Mouse (Mus musculus) brain, embryonic 18.5 days (tissue): ENCODE results near the gene Insyn1.

Experiments used
- DNase-seq: peaks from one replicate; pipeline ENCODE4 v3.0.0-alpha.2; 2012; ENCODE audit warnings: low read depth, low spot score

Insyn1 gene

DNA sequence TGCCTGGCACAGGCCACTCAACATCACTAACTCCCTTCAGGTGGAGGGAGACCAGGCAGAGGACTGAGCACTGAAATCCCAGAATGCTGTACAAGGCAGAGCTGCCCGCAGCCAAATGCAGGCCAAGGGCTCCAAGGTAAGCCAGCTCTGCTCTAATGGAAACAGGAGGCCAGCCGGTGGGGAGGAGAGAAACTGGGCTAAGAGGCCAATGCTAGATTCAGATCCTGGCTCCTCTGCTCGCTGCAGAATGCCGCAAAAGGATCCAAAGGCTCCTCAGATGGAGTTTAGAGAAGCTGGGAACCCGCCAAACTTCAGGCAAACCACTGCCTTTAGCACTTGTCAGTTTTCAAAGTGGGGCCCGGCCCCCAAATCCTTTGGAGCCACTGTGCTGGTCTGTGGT is 44.9 kb downstream of the Insyn1 start:
- DNase-seq: no peak

DNA sequence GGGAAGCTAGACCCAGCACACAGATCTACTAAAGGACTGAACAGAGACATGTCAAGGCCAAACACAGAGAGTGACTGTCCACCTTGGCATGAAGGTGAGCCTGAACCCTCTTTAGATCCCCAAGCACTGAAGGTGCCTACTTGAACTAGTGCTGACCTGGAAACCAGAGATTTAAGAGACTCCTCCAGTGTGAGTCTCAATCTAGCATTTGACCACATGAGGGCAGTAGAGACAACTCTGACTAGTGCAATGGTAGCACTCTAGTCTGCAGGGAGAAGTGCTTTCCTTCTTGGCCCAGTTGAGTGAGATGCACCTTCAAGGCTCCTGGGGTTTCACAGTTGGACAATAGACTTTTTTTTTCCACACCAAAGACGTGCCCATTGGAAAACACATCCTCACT is 46.4 kb downstream of the Insyn1 start:
- peak; percentile 24 for DNase-seq

DNA sequence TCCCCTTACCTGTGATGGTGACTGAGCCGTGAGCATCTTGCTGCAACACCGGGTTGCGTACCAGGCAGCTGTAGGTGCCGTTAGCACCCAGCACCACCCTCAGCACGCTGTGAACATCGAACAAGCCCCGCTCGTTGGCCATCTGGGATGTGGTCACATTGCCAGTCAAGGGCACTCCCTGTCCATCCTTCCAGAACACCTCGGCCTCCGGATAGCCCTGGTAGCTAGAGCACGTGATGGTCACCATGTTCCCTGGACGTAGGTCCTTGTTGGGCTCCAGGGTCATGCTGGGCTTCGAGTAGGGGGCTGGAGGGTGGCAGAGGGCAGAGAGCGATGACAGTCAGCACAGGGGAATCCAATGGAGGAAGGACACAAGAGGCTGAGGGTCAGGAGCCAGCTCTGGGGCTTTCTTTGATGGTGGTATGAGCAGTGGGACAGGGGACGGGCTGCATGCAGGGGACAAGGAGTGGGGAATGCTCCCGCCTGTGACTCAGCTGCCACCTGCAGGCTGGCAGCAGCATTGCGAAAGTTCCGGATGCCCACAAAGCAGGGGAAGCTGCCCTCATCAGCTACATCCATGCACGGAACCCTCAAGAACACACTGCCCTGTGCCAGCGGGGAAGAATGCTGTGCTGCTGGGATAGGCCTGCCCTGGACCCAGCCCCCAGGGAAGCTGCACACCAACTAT is 47.2 kb downstream of the Insyn1 start:
- DNase-seq: no peak

DNA sequence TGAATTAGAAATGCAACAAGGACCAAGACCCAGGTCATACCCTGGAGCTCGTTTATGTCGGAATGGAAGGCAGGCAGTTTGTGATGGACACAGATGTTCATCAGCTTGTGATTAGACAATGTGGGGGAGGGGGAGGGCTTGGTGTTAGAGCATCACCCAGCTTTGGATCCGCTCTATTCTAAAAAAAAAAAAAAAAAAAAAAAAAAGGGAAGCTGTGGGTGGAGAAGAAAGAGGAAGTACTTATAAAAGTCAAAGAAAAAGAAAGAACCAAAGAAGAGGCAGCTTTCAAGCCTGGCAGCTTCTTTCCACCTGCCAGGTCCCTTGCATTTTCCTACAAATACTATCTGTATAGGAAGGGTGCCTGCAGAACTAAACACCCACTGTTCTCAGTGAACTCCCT is 49.4 kb downstream of the Insyn1 start:
- DNase-seq: no peak

DNA sequence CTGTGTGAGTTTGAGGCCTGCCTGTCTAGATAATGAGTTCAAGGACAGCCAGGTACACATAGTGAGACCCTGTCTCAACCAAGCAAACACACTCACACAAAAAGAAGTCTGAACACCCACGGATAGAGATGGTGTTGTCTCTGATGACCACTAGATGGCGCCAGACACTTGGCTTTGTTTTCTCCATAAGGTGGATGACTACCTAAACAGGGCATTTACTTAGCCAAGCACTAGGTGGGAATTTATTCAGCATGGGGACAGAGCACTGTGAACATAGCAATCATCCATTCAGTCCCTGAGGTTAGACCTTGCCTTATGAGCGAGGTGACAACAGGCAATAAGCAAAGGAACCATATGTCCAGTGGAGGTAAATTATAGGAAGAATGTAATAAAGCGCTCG is 51.5 kb downstream of the Insyn1 start:
- peak; percentile 39 for DNase-seq

DNA sequence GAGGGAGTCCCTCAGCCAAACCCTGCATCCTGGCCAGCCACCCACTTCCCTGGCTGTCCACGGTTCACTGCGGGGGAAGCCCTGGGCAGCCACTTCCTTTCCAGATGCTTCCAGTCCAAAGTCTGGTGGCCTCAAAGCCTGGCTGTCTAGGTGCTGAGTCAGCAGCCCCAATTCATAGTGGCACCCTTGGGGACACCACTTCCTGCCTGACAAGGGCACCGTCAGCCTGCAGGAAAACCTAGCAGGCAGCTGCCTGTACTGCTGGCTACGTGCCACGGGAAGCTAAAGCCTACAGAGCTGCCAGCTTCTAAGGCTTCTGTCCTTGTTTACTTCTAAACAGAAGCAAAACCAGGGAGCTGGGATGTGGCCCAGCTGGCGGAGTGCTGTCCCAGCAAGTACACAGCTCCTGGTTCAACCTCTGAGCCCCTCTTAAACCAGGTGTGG is 53.5 kb downstream of the Insyn1 start:
- peak; percentile 20 for DNase-seq

DNA sequence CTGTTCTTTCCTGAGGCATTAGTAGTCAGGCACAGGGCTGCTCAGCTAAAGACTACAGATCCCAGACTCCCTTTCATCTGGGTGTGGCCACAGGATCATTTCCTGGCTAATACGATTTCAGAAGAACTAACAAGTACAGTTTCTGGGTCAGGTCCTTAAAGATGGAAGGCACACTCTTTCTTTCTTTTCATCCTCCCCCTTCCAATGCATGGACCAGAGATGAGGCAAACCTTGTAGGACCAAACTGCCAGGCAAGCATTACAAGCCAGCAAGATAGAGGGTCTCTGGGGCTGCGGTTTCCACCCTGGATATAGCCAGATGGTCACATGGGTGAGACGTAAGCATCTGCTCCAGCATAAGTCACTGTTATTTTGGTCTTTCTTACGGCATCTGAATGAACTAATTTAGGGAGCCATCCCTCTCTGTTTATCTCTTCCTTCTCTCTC is 56.5 kb downstream of the Insyn1 start:
- no peak for DNase-seq

DNA sequence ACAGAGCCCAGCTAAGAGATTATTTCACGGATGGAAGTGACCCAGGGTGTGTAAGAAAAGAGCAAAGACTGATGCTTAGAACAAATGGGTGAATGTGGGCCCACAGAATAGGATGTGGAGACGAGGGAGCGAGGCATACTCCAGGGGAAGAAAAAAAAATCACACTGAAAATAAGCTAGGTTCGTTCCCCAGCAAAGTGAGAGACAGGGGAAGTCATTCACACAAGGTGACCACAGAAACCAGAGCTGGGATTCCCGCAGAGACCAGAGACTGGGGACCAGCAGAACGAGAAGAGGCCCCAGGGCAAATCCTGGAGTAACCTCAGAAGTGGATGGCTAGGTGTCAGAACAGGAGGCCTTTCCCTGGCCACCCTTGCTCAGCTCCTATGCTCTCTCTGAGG is 57.0 kb downstream of the Insyn1 start:
- no peak for DNase-seq

DNA sequence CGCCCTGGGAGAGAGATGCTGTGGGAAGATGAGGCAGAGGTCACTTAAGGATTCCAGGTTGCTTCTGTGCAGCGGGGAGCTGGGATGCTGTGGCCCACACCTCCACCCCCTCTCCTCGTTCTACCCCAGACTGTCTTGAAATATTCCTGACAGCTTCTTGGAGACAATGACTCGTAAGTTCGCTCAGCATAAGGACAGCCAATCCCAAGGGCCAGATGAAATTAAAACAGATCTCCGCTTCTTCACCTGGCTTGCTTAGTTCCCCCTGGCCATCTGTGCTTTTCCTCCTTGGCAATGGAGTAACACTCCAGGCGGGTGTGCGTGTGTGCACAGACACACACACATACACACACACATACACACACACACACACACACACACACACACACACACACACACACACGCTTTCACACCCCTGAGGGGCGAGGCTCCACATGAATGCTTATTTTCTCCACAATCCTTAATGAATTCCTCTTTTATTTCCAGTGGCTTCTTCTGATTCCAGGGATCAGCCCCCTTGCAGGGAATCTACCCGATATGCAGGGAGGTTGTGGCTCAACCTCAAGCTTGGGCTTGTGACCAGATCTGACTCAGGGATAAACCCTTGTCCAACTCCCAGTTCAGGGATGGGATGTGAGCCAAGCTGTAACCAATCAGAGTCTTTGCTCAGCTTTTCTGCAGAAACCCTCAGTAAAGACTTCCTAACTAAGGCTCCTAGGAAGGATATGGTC is 58.4 kb downstream of the Insyn1 start:
- no peak for DNase-seq

DNA sequence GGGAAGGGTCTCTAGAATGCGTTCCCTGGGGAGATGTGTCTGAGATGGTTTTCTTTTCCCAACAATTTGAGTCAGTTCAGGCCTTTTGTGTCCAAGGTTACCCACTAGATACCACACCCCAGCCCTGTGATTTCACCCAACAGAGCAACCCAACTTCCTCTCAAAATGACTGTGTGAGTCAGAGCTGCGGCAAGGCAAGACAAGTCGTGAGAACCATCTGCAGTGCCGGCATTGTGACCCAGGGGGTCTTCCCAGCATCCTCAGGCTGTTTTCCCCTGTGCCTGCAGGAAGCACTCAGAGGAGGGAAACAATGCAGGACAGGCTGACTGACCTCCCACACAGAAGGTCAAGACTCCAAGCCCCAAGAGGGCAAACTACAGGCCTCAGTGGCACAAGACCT is 60.5 kb downstream of the Insyn1 start:
- no peak for DNase-seq
